ENCODE assay signal across 10 mouse cellular contexts in the genomic region with DNA sequence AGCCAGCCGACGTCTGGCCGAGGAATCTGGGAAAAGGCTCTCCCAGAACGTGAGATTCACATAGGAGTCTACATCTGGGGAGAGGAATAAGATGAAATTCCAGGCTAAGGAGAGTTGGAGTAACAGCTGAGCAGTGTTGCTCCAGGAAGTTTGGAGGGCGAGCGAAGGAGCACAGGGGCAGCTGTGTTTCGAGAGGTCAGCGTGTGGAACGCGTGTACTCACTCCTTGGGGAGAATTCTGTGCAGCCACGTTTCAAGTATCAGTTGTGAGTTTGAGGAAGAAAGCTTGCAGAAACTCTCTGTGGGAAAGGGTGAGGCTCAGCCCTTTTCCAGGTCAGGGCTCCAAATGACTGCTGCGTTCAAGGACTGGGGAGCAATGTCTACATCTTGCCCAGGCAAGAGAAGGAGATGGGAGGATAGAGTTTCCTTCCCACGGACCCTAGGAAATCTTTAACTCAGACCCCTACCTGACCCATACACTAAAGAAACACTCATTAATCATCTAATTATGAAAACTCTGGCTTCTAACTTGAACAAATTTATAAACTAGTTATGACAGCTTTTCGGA. TPM values are rescaled to one million over a fixed set of nuclear protein-coding genes. Genes with fewer than 3 reads are reported as not detected.
DNase-seq lines count a peak whose midpoint lies in the region; ATAC-seq lines count a peak whose summit lies in the region.
"Had no signal": no experiment of that assay in that cellular context is flagged by ENCODE, and none has a peak within 500 bp of the region (broad histone marks: within the 10 kb centered on the region; RNA-seq: fewer than 3 reads in every experiment).

No protein-coding gene starts in this region.

- no peak overlapping the region for H3K4me2 ChIP-seq in limb, embryonic 11.5 days (ENCODE audit: low read depth, severe bottlenecking)
- peak overlapping the region; percentile 34; the same call in 1 of the 2 replicates for H3K4me2 ChIP-seq in embryonic facial prominence, embryonic 14.5 days (ENCODE audit: low read depth, low read length)
- no peak overlapping the region for H3K4me2 ChIP-seq in hindbrain, embryonic 14.5 days (replicated peaks)
- H3K4me2 ChIP-seq: embryonic facial prominence, embryonic 13.5 days had no signal

- no peaks in the 10 kb centered on the region for H3K36me3 ChIP-seq in limb, embryonic 11.5 days (ENCODE audit: control insufficient read depth, insufficient read depth, low read length)
- H3K36me3 ChIP-seq in limb, embryonic 10.5 days = no peaks in the 10 kb centered on the region
- H3K36me3 ChIP-seq in embryonic facial prominence, embryonic 14.5 days (ENCODE audit: control insufficient read depth, insufficient read depth, low read length) = no peaks in the 10 kb centered on the region
- H3K36me3 ChIP-seq in hindbrain, embryonic 14.5 days (replicated peaks; ENCODE audit: control insufficient read depth, insufficient read depth) = no peaks in the 10 kb centered on the region
- H3K36me3 ChIP-seq: embryonic facial prominence, embryonic 13.5 days; G1E had no signal

- 0 out of 2 replicates have a peak overlapping the region, but pooled peaks have one; percentile 0 for H3K27ac ChIP-seq in limb, embryonic 11.5 days (replicated peaks; ENCODE audit: low read depth, low read length)
- H3K27ac ChIP-seq in limb, embryonic 10.5 days = no peak overlapping the region
- H3K27ac ChIP-seq in embryonic facial prominence, embryonic 14.5 days (replicated peaks; ENCODE audit: low read depth, low read length) = no peak overlapping the region; the same call in 1 of the 2 replicates
- H3K27ac ChIP-seq in hindbrain, embryonic 14.5 days = no peak overlapping the region
- H3K27ac ChIP-seq: embryonic facial prominence, embryonic 13.5 days had no signal

- H3K27me3 ChIP-seq in limb, embryonic 11.5 days (ENCODE audit: control insufficient read depth, insufficient read depth, low read length) = no peaks in the 10 kb centered on the region
- no peaks in the 10 kb centered on the region for H3K27me3 ChIP-seq in limb, embryonic 10.5 days (ENCODE audit: low read depth, poor library complexity, severe bottlenecking)
- no peaks in the 10 kb centered on the region for H3K27me3 ChIP-seq in embryonic facial prominence, embryonic 14.5 days (replicated peaks; ENCODE audit: control insufficient read depth, insufficient read depth, low read length)
- H3K27me3 ChIP-seq in hindbrain, embryonic 14.5 days (ENCODE audit: control insufficient read depth, insufficient read depth, low read length) = no peaks in the 10 kb centered on the region
- H3K27me3 ChIP-seq: embryonic facial prominence, embryonic 13.5 days had no signal

- ATAC-seq in limb, embryonic 11.5 days (ENCODE audit: insufficient number of reproducible peaks, low FRiP score, low TSS enrichment, low read depth) = peak; percentile 17; the same call in 1 of the 2 replicates
- no peak for ATAC-seq in embryonic facial prominence, embryonic 14.5 days (ENCODE audit: low read depth)
- ATAC-seq in hindbrain, embryonic 14.5 days (ENCODE audit: low FRiP score) = no peak
- no peak for ATAC-seq in megakaryocyte, adult 5-6 weeks (ENCODE audit: poor library complexity, severe bottlenecking)

- no peaks in the 10 kb centered on the region for H3K9me3 ChIP-seq in limb, embryonic 11.5 days (ENCODE audit: control insufficient read depth, low read length)
- H3K9me3 ChIP-seq in limb, embryonic 10.5 days (replicated peaks) = no peaks in the 10 kb centered on the region
- H3K9me3 ChIP-seq in embryonic facial prominence, embryonic 14.5 days (ENCODE audit: control insufficient read depth, low read length) = no peaks in the 10 kb centered on the region
- H3K9me3 ChIP-seq in hindbrain, embryonic 14.5 days (ENCODE audit: control insufficient read depth, low read length) = no peaks in the 10 kb centered on the region
- H3K9me3 ChIP-seq: embryonic facial prominence, embryonic 13.5 days had no signal

- 0 out of 2 replicates have a peak, but pooled peaks cover 2% of the 10 kb centered on the region for H3K4me1 ChIP-seq in limb, embryonic 11.5 days (ENCODE audit: control insufficient read depth, insufficient read depth, low read length)
- peaks cover 6% of the 10 kb centered on the region for H3K4me1 ChIP-seq in limb, embryonic 10.5 days
- peaks cover 6% of the 10 kb centered on the region; the same call in 1 of the 2 replicates for H3K4me1 ChIP-seq in embryonic facial prominence, embryonic 14.5 days (ENCODE audit: control insufficient read depth, insufficient read depth, low read length)
- no peaks in the 10 kb centered on the region for H3K4me1 ChIP-seq in hindbrain, embryonic 14.5 days (replicated peaks; ENCODE audit: control insufficient read depth, insufficient read depth, low read length)

- WGBS in limb, embryonic 11.5 days = 69% methylated on average over 14 of the region's 14 CpGs
- WGBS in limb, embryonic 10.5 days = 80% methylated on average over 14 of the region's 14 CpGs
- 37% methylated on average over 14 of the region's 14 CpGs for WGBS in embryonic facial prominence, embryonic 14.5 days
- WGBS in hindbrain, embryonic 14.5 days = 78% methylated on average over 14 of the region's 14 CpGs

- H3K9ac ChIP-seq in limb, embryonic 11.5 days (ENCODE audit: low read length) = no peak overlapping the region
- H3K9ac ChIP-seq in embryonic facial prominence, embryonic 14.5 days (ENCODE audit: low read depth, low read length) = no peak overlapping the region
- H3K9ac ChIP-seq in hindbrain, embryonic 14.5 days = no peak overlapping the region
- H3K9ac ChIP-seq: embryonic facial prominence, embryonic 13.5 days had no signal

- DNase-seq in limb, embryonic 11.5 days (ENCODE audit: low spot score) = peak; percentile 33
- no peak for DNase-seq in limb, embryonic 10.5 days (ENCODE audit: low spot score)
- peak; percentile 53 for DNase-seq in embryonic facial prominence, embryonic 14.5 days (ENCODE audit: low spot score)
- DNase-seq in kidney, adult 18-20 months = peak; percentile 37
- peak; percentile 36 for DNase-seq in mesoderm, embryonic 11.5 days (ENCODE audit: low read depth, low spot score)
- no peak for DNase-seq in right cerebral cortex, postnatal 14 days
- DNase-seq in hindbrain, embryonic 14.5 days (ENCODE audit: low spot score) = no peak

- no peak overlapping the region for H3K4me3 ChIP-seq in limb, embryonic 11.5 days (ENCODE audit: low read depth, low read length)
- H3K4me3 ChIP-seq in limb, embryonic 10.5 days = no peak overlapping the region
- H3K4me3 ChIP-seq in embryonic facial prominence, embryonic 14.5 days (ENCODE audit: low read depth, low read length) = no peak overlapping the region
- no peak overlapping the region for H3K4me3 ChIP-seq in hindbrain, embryonic 14.5 days (replicated peaks; ENCODE audit: low read length)
- H3K4me3 ChIP-seq: embryonic facial prominence, embryonic 13.5 days had no signal

RNA-seq across cellular contexts. Expression of gene Spry2, which starts 26.2 kb away (rescaled TPM):
- polyA plus RNA-seq in limb, embryonic 11.5 days (2014; fragmentation: Nextera tagmentation; extraction: Ambion mirVana) = 71.3 and 73.3 TPM in 2 replicates
- polyA plus RNA-seq in limb, embryonic 10.5 days (2016; fragmentation: Nextera tagmentation; extraction: Ambion mirVana) = 36.2 and 43.4 TPM in 2 replicates
- polyA plus RNA-seq in embryonic facial prominence, embryonic 14.5 days (2014; fragmentation: Nextera tagmentation; extraction: Ambion mirVana) = 53.9 and 65.2 TPM in 2 replicates
- 35.0 and 37.5 TPM in 2 replicates for polyA plus RNA-seq in hindbrain, embryonic 14.5 days (2014; fragmentation: Nextera tagmentation; extraction: Ambion mirVana)
- 3.5 and 5.3 TPM in 2 replicates for total RNA-seq in megakaryocyte, adult 5-6 weeks (2015)
- 3.4 and 3.5 TPM in 2 replicates for total RNA-seq in megakaryocyte, adult 5-6 weeks (2017)
- polyA plus RNA-seq: G1E had no signal

Comparison
In these comparisons a context has a peak if more than half of its experiments do, and no peak if none do; other contexts are left out.
1. DNase-seq: peak in limb, embryonic 11.5 days (single experiment), embryonic facial prominence, embryonic 14.5 days (single experiment), kidney, adult 18-20 months (single experiment) and mesoderm, embryonic 11.5 days (single experiment); none in limb, embryonic 10.5 days (single experiment), right cerebral cortex, postnatal 14 days (single experiment) and hindbrain, embryonic 14.5 days (single experiment).